Mouse (Mus musculus): ENCODE measurements around the gene Dpf3.

The Dpf3 gene

GRCm38 (mm10) chr12:83413684-83414083, 73.8 kb downstream of the Dpf3 start:
- no peak for DNase-seq (ENCODE audit: low spot score in 2 of 2)

- DNase-seq (ENCODE audit: low spot score in 2 of 2) = peak; percentile 37 to 61
Measured at GRCm38 (mm10) chr12:83411721-83412521, 75.6 kb downstream of the Dpf3 start.

- no peak for DNase-seq (ENCODE audit: low spot score in 2 of 2)
Measured at GRCm38 (mm10) chr12:83411032-83411431, 76.5 kb downstream of the Dpf3 start.

- DNase-seq (ENCODE audit: low spot score in 2 of 2) = no peak
Measured at GRCm38 (mm10) chr12:83405374-83406125, 82.0 kb downstream of the Dpf3 start.

GRCm38 (mm10) chr12:83402270-83402669, 85.2 kb downstream of the Dpf3 start:
- no peak for DNase-seq (ENCODE audit: low spot score in 2 of 2)

- no peak for DNase-seq (ENCODE audit: low spot score in 2 of 2)
Measured at GRCm38 (mm10) chr12:83392011-83392410, 95.5 kb downstream of the Dpf3 start.

- no peak for DNase-seq (ENCODE audit: low spot score in 2 of 2)
Measured at GRCm38 (mm10) chr12:83387554-83387953, 100.0 kb downstream of the Dpf3 start.

GRCm38 (mm10) chr12:83381072-83381471, 106.4 kb downstream of the Dpf3 start:
- no peak for DNase-seq (ENCODE audit: low spot score in 2 of 2)

GRCm38 (mm10) chr12:83380016-83380415, 107.5 kb downstream of the Dpf3 start:
- no peak for DNase-seq (ENCODE audit: low spot score in 2 of 2)

GRCm38 (mm10) chr12:83375015-83375831, 112.3 kb downstream of the Dpf3 start:
- DNase-seq (ENCODE audit: low spot score in 2 of 2) = no peak

- no peak for DNase-seq (ENCODE audit: low spot score in 2 of 2)
Measured at GRCm38 (mm10) chr12:83373081-83373480, 114.4 kb downstream of the Dpf3 start.

- no peak for DNase-seq (ENCODE audit: low spot score in 2 of 2)
Measured at GRCm38 (mm10) chr12:83372290-83372689, 115.2 kb downstream of the Dpf3 start.

- DNase-seq (ENCODE audit: low spot score in 2 of 2) = no peak
Measured at GRCm38 (mm10) chr12:83370221-83370620, 117.3 kb downstream of the Dpf3 start.

GRCm38 (mm10) chr12:83369416-83369815, 118.1 kb downstream of the Dpf3 start:
- no peak for DNase-seq (ENCODE audit: low spot score in 2 of 2)

GRCm38 (mm10) chr12:83367486-83367885, 120.0 kb downstream of the Dpf3 start:
- DNase-seq (ENCODE audit: low spot score in 2 of 2) = no peak

- DNase-seq (ENCODE audit: low spot score in 2 of 2) = no peak
Measured at GRCm38 (mm10) chr12:83364771-83365170, 122.7 kb downstream of the Dpf3 start.

- DNase-seq (ENCODE audit: low spot score in 2 of 2) = no peak
Measured at GRCm38 (mm10) chr12:83361801-83362200, 125.7 kb downstream of the Dpf3 start.

- DNase-seq (ENCODE audit: low spot score in 2 of 2) = no peak
Measured at GRCm38 (mm10) chr12:83352640-83353039, 134.9 kb downstream of the Dpf3 start.

GRCm38 (mm10) chr12:83349736-83350135, 137.8 kb downstream of the Dpf3 start:
- no peak for DNase-seq (ENCODE audit: low spot score in 2 of 2)

- no peak for DNase-seq (ENCODE audit: low spot score in 2 of 2)
Measured at GRCm38 (mm10) chr12:83348246-83348645, 139.3 kb downstream of the Dpf3 start.

GRCm38 (mm10) chr12:83342875-83343185, 144.7 kb downstream of the Dpf3 start:
- DNase-seq (ENCODE audit: low spot score in 2 of 2) = peak; percentile 21 to 47
